Mouse (Mus musculus) forebrain, embryonic 12.5 days (tissue): ENCODE measurements around the gene Plekhg2. TPM values are rescaled to one million over a fixed set of nuclear protein-coding genes. Genes with fewer than 3 reads are reported as not detected.

Source experiments
- ATAC-seq: fragments of 200-750 bp; cut with Nextera tagmentation; 2 replicates; pipeline ENCODE4 v1.8.0; 2017; ENCODE audit warnings: moderate TSS enrichment; ENCODE audit not compliant: low FRiP score
- H3K27ac ChIP-seq: fragments of 300-500 bp; sonication (generic); 2 replicates; pipeline ENCODE4 v1.5.1; 2016; ENCODE audit warnings: mild to moderate bottlenecking
- H3K27me3 ChIP-seq: fragments of 300-500 bp; sonication (generic); 2 replicates; pipeline ENCODE4 v1.6.1; 2016; ENCODE audit warnings: mild to moderate bottlenecking
- H3K36me3 ChIP-seq: fragments of 300-500 bp; sonication (generic); replicated peaks from 2 replicates; pipeline ENCODE4 v1.6.1; 2016; ENCODE audit warnings: mild to moderate bottlenecking
- H3K4me1 ChIP-seq: fragments of 300-500 bp; sonication (generic); 2 replicates; pipeline ENCODE4 v1.6.1; 2016
- H3K4me2 ChIP-seq: fragments of 300-500 bp; sonication (generic); 2 replicates; pipeline ENCODE4 v1.6.1; 2016; ENCODE audit warnings: mild to moderate bottlenecking, moderate library complexity
- H3K4me3 ChIP-seq: fragments of 300-500 bp; sonication (generic); replicated peaks from 2 replicates; pipeline ENCODE4 v1.5.1; 2016; ENCODE audit warnings: mild to moderate bottlenecking
- H3K9ac ChIP-seq: fragments of 300-500 bp; sonication (generic); 2 replicates; pipeline ENCODE4 v1.6.1; 2016; ENCODE audit warnings: mild to moderate bottlenecking
- H3K9me3 ChIP-seq: fragments of 300-500 bp; sonication (generic); 2 replicates; pipeline ENCODE4 v1.6.1; 2016
- whole genome bisulfite sequencing: fragments of 180-500 bp; shearing (Covaris S2); methylation state at CpG from one replicate; pipeline ENCODE4 v1.1.7; 2016; 5-methylcytosine and 5-hydroxymethylcytosine counted together
- polyA plus RNA-seq: library from polyadenylated mRNA; unstranded; fragments of >200 nt; fragmentation: Nextera tagmentation; extraction: Ambion mirVana; gene quantifications from 2 replicates; pipeline ENCODE4 v1.2.1, GENCODE M21; 2016

The Plekhg2 gene
- polyA plus RNA-seq, 1 experiment from 2014 or later, result 67.0 TPM

DNA sequence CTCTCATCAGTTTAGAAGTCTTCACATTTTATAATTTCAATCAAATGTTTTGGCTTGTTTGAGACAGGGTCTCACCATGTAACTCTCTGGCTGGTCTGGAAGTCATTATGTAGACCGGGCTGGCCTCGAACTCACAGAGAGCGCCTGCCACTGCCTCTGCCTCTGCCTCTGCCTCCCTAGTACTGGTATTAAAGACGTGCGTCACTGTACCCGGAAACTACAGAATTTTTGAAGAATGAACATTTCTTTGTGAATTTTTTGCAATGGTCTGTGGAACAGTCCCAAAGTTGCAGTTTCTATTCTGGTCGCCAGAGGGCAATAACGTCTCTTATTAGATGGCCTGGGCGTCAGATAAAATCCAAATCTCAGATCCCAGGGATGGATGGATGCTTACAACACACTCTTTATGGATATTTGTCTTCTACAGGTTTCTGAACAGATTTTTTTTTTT is 757 bp upstream of the Plekhg2 start:
- under 1% methylated on average over 9 of the region's 9 CpGs for WGBS
- Histone ChIP-seq H3K9me3 (no peaks in the 10 kb centered on the region), H3K36me3 (peaks cover 23% of the 10 kb centered on the region), H3K27me3 (peaks cover 11% of the 10 kb centered on the region), H3K27ac (peak overlapping the region; percentile 94), H3K4me3 (peak overlapping the region; percentile 81), H3K4me2 (peak overlapping the region; percentile 80), H3K9ac (peak overlapping the region; percentile 36; the same call in 1 of the 2 replicates), H3K4me1 (peaks cover 62% of the 10 kb centered on the region)
- peak; percentile 21; the same call in 1 of the 2 replicates for ATAC-seq

GRCm38 (mm10) chr7:28371514-28371989 is 847 bp downstream of the Plekhg2 start:
- H3K4me2 ChIP-seq, result peak overlapping the region; percentile 80
- peak overlapping the region; percentile 94 for H3K27ac ChIP-seq
- no peaks in the 10 kb centered on the region for H3K27me3 ChIP-seq
- peak overlapping the region; percentile 81 for H3K4me3 ChIP-seq
- under 1% methylated on average over 41 of the region's 43 CpGs for WGBS
- peak overlapping the region; percentile 80 for H3K9ac ChIP-seq
- peak; percentile 12 for ATAC-seq
- H3K36me3 ChIP-seq, result peaks cover 36% of the 10 kb centered on the region
- peaks cover 50% of the 10 kb centered on the region for H3K4me1 ChIP-seq
- no peaks in the 10 kb centered on the region for H3K9me3 ChIP-seq

DNA sequence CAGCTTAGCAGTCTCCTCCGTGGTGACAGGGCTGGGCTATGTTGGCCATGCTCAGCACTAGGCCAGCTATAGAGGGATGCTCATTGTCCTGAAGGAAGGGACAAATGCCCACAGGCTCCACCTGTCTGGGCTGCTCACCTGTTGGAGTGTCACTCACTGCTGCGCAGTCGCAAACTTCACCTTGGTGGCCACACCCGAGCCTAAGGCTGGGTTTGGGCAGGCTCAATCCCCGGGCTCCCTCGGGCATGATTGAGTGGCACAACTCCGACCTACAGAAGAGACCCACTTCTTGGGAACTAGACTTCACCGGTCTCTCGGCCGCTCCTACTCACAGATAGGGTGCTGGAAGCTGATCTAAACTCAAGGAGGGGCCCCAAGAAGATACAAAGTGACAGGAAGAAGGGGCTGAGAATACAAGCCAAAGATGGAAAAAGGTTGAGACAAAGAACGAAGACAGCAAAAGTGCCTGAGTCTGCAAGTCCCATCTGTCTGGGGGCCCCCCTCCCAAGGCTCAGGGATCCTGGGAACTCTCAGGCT is 1.4 kb downstream of the Plekhg2 start:
- Histone ChIP-seq H3K4me3 (peak overlapping the region; percentile 81), H3K4me1 (peaks cover 45% of the 10 kb centered on the region), H3K9ac (peak overlapping the region; percentile 80), H3K4me2 (peak overlapping the region; percentile 80), H3K27me3 (no peaks in the 10 kb centered on the region), H3K27ac (peak overlapping the region; percentile 94), H3K36me3 (peaks cover 41% of the 10 kb centered on the region), H3K9me3 (no peaks in the 10 kb centered on the region)
- WGBS, result 10% methylated on average over 11 of the region's 11 CpGs
- no peak for ATAC-seq

- no peaks in the 10 kb centered on the region for H3K27me3 ChIP-seq
- peak overlapping the region; percentile 80 for H3K4me2 ChIP-seq
- 93% methylated on average over 14 of the region's 14 CpGs for WGBS
- peak overlapping the region; percentile 80; the same call in 1 of the 2 replicates for H3K9ac ChIP-seq
- H3K4me1 ChIP-seq, result peaks cover 36% of the 10 kb centered on the region
- no peak overlapping the region for H3K27ac ChIP-seq
- H3K4me3 ChIP-seq, result peak overlapping the region; percentile 81
- ATAC-seq, result no peak
- peaks cover 51% of the 10 kb centered on the region for H3K36me3 ChIP-seq
- no peaks in the 10 kb centered on the region for H3K9me3 ChIP-seq
These were observed 2.3 kb downstream of the Plekhg2 start for GRCm38 (mm10) chr7:28370051-28370450.

DNA sequence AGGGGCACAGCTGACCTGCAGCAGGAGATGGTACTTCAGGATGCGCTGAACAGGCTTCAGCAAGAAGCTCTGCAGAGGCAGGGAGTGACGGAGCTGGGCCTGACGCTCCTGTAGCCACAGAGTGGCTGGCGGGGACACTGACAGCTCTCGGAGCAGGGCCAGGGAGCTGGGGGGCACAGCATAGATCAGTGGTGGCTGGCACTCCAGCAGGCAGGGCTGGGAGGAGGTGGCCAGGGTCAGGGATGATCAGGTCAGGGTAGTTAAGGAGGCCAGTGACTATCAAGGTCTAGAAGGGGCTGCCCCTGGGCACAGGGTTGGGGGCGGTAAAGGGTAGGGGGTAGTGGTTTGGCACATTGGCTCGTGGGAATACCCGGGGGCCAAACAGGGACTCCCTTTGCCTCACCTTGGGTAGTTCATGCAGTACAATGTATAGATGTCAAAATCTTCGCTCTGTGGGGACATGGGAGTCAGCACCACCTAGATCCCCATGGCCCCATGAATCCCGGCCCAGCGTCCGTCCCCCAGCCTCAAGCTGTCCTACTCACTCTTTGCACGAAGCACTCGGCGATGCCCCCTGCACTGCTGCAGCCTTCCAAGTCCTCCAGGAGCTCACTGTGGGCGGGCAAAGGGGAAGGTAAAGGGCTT is 4.0 kb downstream of the Plekhg2 start:
- Histone ChIP-seq H3K27me3 (no peaks in the 10 kb centered on the region), H3K4me1 (peaks cover 26% of the 10 kb centered on the region), H3K36me3 (peaks cover 67% of the 10 kb centered on the region), H3K9me3 (no peaks in the 10 kb centered on the region), H3K4me3 (no peak overlapping the region; the same call in 1 of the 2 replicates), H3K4me2 (no peak overlapping the region), H3K9ac (no peak overlapping the region), H3K27ac (no peak overlapping the region)
- ATAC-seq, result no peak
- 94% methylated on average over 16 of the region's 16 CpGs for WGBS

GRCm38 (mm10) chr7:28367663-28368275 is 4.6 kb downstream of the Plekhg2 start:
- Histone ChIP-seq H3K9ac (no peak overlapping the region), H3K27me3 (no peaks in the 10 kb centered on the region), H3K9me3 (no peaks in the 10 kb centered on the region), H3K4me1 (peaks cover 26% of the 10 kb centered on the region), H3K36me3 (peaks cover 71% of the 10 kb centered on the region), H3K27ac (no peak overlapping the region), H3K4me2 (no peak overlapping the region), H3K4me3 (no peak overlapping the region)
- 95% methylated on average over 16 of the region's 16 CpGs for WGBS
- no peak for ATAC-seq

DNA sequence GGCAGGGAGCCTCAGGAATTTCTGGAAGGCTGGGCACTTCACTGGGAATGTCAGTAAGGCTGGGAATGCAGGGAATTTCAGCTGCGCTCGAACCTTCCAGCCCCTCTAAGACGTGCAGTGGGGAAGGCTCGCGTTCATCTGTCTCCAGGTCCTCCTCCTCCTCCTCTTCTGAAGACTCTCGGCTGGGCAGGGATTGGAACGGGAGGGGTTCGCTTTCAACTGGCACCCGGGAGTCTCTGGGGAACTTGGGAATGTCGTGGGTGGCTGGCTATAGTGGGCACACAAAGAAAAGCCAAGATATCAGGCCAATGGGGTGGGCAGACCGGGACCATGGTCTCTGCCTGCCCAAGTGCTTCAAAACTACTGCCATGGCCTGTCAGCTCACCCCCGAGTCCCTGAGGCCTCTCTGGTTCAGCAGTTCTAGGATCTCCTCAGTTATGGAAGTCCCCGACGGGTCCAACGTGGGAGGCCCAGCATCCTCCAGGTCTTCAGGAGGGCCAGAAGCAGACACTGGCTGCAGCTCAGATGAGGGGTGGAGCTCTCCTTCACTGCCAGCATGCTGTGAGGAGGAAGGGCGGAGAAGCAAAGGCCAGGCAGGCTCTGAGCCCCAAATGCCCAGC is 9.8 kb downstream of the Plekhg2 start:
- peaks cover 86% of the 10 kb centered on the region for H3K36me3 ChIP-seq

DNA sequence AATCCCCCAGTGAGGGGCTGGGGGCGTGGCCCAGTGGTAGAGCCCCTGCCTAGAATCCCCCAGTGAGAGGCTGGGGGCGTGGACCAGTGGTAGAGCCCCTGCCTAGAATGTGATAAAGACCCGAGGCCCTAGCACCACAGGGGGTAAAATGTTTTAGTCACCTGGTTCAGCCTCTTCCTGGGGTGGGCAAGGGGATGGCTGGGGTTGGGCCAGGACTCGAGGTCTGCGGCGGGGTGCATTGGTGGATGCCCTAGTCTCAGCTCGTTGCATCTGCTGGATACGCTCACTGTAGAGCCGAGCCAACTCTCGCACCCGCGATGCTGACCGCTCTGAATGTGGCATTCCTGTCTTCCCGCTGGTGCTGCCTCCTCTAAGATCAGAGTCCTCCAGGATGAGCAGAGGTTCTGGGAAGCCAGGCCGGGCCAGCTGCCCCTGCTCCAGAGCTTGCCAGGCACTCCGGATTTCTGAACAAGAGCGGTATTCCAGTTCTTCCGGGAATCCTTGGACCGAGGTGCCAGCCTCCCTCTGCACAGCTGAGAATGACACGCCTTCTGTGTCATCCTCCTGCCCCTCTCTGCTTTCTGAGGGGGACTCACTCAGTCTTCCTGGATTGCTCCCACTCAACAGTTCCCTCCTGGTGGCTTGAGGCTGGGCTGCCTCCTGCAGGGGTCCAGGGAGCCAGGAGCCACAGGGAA is 10.6 kb downstream of the Plekhg2 start:
- Histone ChIP-seq H3K36me3 (peaks cover 78% of the 10 kb centered on the region), H3K9me3 (no peaks in the 10 kb centered on the region), H3K4me2 (no peak overlapping the region), H3K4me3 (no peak overlapping the region), H3K4me1 (peaks cover 22% of the 10 kb centered on the region), H3K9ac (no peak overlapping the region), H3K27ac (no peak overlapping the region), H3K27me3 (no peaks in the 10 kb centered on the region)
- no peak for ATAC-seq
- WGBS, result 97% methylated on average over 20 of the region's 20 CpGs

More for the DNA sequence above, 9.8 kb downstream of the Plekhg2 start:
- WGBS, result 89% methylated on average over 16 of the region's 16 CpGs
- Histone ChIP-seq H3K9ac (no peak overlapping the region), H3K4me2 (no peak overlapping the region), H3K27ac (no peak overlapping the region), H3K4me3 (no peak overlapping the region), H3K9me3 (no peaks in the 10 kb centered on the region), H3K27me3 (no peaks in the 10 kb centered on the region), H3K4me1 (peaks cover 14% of the 10 kb centered on the region)
- ATAC-seq, result no peak

DNA sequence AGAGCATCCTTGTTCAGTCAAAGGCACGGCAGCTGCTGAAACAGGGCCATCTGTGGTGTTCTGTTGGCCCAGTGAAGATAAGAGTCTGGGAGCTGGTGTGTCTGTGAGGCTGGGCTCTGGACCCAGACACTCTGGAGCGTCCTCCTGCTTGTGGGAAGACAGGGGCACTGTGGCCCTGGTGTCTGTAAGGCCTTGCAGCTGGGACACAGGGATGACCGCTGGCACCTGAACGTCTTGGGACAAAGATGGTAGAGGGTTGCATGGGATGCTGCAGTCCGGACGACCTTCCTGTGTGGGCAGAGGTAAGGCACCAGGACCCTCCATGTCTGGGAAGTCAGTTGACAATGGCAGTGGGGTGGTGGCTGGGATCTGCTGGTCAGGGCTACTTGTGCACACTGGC is 12.1 kb downstream of the Plekhg2 start:
- no peak overlapping the region for H3K4me2 ChIP-seq
- ATAC-seq, result no peak
- peaks cover 22% of the 10 kb centered on the region for H3K4me1 ChIP-seq
- no peak overlapping the region for H3K9ac ChIP-seq
- WGBS, result 94% methylated on average over 6 of the region's 6 CpGs
- no peaks in the 10 kb centered on the region for H3K27me3 ChIP-seq
- H3K27ac ChIP-seq, result no peak overlapping the region
- H3K4me3 ChIP-seq, result no peak overlapping the region
- H3K36me3 ChIP-seq, result peaks cover 65% of the 10 kb centered on the region
- no peaks in the 10 kb centered on the region for H3K9me3 ChIP-seq

GRCm38 (mm10) chr7:28359854-28360253 is 12.5 kb downstream of the Plekhg2 start:
- peaks cover 22% of the 10 kb centered on the region for H3K4me1 ChIP-seq
- no peaks in the 10 kb centered on the region for H3K9me3 ChIP-seq
- H3K9ac ChIP-seq, result 0 out of 2 replicates have a peak overlapping the region, but pooled peaks have one; percentile 9
- 93% methylated on average over 10 of the region's 10 CpGs for WGBS
- no peak overlapping the region for H3K27ac ChIP-seq
- peaks cover 64% of the 10 kb centered on the region for H3K36me3 ChIP-seq
- H3K4me2 ChIP-seq, result no peak overlapping the region
- no peak overlapping the region for H3K4me3 ChIP-seq
- ATAC-seq, result no peak
- no peaks in the 10 kb centered on the region for H3K27me3 ChIP-seq

DNA sequence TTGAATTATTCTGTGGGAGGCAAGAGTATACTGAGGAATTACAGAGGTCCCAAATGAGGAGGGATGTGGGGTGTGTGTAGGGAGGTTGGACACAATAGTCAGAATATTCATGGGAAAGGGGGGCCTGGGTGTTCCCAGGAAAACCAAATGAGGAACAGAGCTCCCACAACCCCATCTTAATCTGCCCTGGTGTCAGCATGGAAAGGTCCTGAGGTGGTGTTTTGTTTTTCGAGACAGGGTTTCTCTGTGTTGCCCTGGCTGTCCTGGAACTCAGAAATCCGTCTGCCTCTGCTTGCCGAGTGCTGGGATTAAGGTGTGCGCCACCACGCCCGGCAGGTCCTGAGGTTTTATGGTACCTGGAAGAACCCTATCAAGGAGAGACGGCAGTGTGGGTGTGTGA is 14.0 kb downstream of the Plekhg2 start:
- H3K36me3 ChIP-seq, result peaks cover 65% of the 10 kb centered on the region
- no peaks in the 10 kb centered on the region for H3K9me3 ChIP-seq
- 45% methylated on average over 7 of the region's 7 CpGs for WGBS
- peaks cover 22% of the 10 kb centered on the region for H3K4me1 ChIP-seq
- ATAC-seq, result 0 out of 2 replicates have a peak, but pooled peaks have one; percentile 21
- H3K27me3 ChIP-seq, result no peaks in the 10 kb centered on the region
- peak overlapping the region; percentile 68; the same call in 1 of the 2 replicates for H3K27ac ChIP-seq
- H3K4me2 ChIP-seq, result peak overlapping the region; percentile 2; the same call in 1 of the 2 replicates
- peak overlapping the region; percentile 25; the same call in 1 of the 2 replicates for H3K9ac ChIP-seq
- no peak overlapping the region for H3K4me3 ChIP-seq
